Mouse (Mus musculus): ENCODE results near the gene Uroc1. TPM values are rescaled to one million over a fixed set of nuclear protein-coding genes. Genes with fewer than 3 reads are reported as not detected.

Uroc1 gene
- polyA plus RNA-seq, 1 experiment from 2014 or later = not detected

GRCm38 (mm10) chr6:90319475-90320191 lies 13.5 kb upstream of the Uroc1 start:
- Histone ChIP-seq H3K27me3 (ENCODE audit: control insufficient read depth, insufficient read depth, low read length) (no peaks in the 10 kb centered on the region), H3K4me1 (ENCODE audit: control insufficient read depth, insufficient read depth, low read length) (no peaks in the 10 kb centered on the region), H3K9ac (replicated peaks; ENCODE audit: low read length) (no peak overlapping the region), H3K4me2 (ENCODE audit: low read length) (no peak overlapping the region), H3K27ac (replicated peaks; ENCODE audit: low read depth, low read length) (no peak overlapping the region), H3K4me3 (replicated peaks; ENCODE audit: low read depth, low read length) (no peak overlapping the region), H3K36me3 (ENCODE audit: control insufficient read depth, insufficient read depth, low read length) (no peaks in the 10 kb centered on the region), H3K9me3 (ENCODE audit: control insufficient read depth, low read length) (no peaks in the 10 kb centered on the region)
- WGBS = 85% methylated on average over 7 of the region's 7 CpGs
- DNase-seq (no peak), ATAC-seq (ENCODE audit: low FRiP score, low TSS enrichment) (no peak)

DNA sequence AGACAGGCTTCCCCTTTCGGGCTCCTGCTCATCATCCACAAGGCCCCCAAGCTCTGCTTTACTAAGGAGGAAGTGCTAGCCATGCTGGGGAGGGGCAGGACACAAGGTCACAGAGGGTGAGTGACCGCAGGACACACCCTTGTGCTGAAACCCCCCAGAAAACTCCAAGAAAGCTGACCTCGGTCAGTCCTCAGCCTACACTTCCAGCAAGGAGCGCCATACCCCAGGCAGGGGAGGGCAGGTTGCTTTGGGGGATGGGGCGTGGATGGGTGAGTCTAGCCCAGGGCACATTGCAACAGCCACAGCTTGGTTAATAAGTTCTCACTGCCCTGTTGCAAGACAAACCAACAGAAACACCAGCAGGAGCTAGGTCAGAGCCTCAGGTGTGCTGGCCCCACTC lies 12.7 kb upstream of the Uroc1 start:
- Histone ChIP-seq H3K4me2 (ENCODE audit: low read length) (no peak overlapping the region), H3K9ac (replicated peaks; ENCODE audit: low read length) (no peak overlapping the region), H3K9me3 (ENCODE audit: control insufficient read depth, low read length) (no peaks in the 10 kb centered on the region), H3K27me3 (ENCODE audit: control insufficient read depth, insufficient read depth, low read length) (no peaks in the 10 kb centered on the region), H3K27ac (replicated peaks; ENCODE audit: low read depth, low read length) (no peak overlapping the region), H3K4me1 (ENCODE audit: control insufficient read depth, insufficient read depth, low read length) (no peaks in the 10 kb centered on the region), H3K4me3 (replicated peaks; ENCODE audit: low read depth, low read length) (no peak overlapping the region), H3K36me3 (ENCODE audit: control insufficient read depth, insufficient read depth, low read length) (no peaks in the 10 kb centered on the region)
- DNase-seq = no peak
- no peak for ATAC-seq (ENCODE audit: low FRiP score, low TSS enrichment)
- 86% methylated on average over 5 of the region's 5 CpGs for WGBS

- ATAC-seq (ENCODE audit: low FRiP score, low TSS enrichment) = no peak
- Histone ChIP-seq H3K27ac (replicated peaks; ENCODE audit: low read depth, low read length) (no peak overlapping the region), H3K4me3 (replicated peaks; ENCODE audit: low read depth, low read length) (no peak overlapping the region), H3K9me3 (ENCODE audit: control insufficient read depth, low read length) (no peaks in the 10 kb centered on the region), H3K4me2 (ENCODE audit: low read length) (no peak overlapping the region), H3K9ac (replicated peaks; ENCODE audit: low read length) (no peak overlapping the region), H3K36me3 (ENCODE audit: control insufficient read depth, insufficient read depth, low read length) (no peaks in the 10 kb centered on the region), H3K27me3 (ENCODE audit: control insufficient read depth, insufficient read depth, low read length) (no peaks in the 10 kb centered on the region), H3K4me1 (ENCODE audit: control insufficient read depth, insufficient read depth, low read length) (no peaks in the 10 kb centered on the region)
- no peak for DNase-seq
- WGBS = 47% methylated on average over 4 of the region's 4 CpGs
These were observed 11.3 kb upstream of the Uroc1 start for GRCm38 (mm10) chr6:90321811-90322210.

- no peaks in the 10 kb centered on the region for H3K36me3 ChIP-seq (ENCODE audit: control insufficient read depth, insufficient read depth, low read length)
- ATAC-seq (ENCODE audit: low FRiP score, low TSS enrichment) (no peak), DNase-seq (peak; percentile 15)
- H3K9ac ChIP-seq (replicated peaks; ENCODE audit: low read length) = no peak overlapping the region
- 66% methylated on average over 3 of the region's 3 CpGs for WGBS
- no peaks in the 10 kb centered on the region for H3K27me3 ChIP-seq (ENCODE audit: control insufficient read depth, insufficient read depth, low read length)
- H3K4me2 ChIP-seq (ENCODE audit: low read length) = no peak overlapping the region
- no peak overlapping the region for H3K4me3 ChIP-seq (replicated peaks; ENCODE audit: low read depth, low read length)
- no peaks in the 10 kb centered on the region for H3K9me3 ChIP-seq (ENCODE audit: control insufficient read depth, low read length)
- H3K4me1 ChIP-seq (ENCODE audit: control insufficient read depth, insufficient read depth, low read length) = no peaks in the 10 kb centered on the region
- H3K27ac ChIP-seq (replicated peaks; ENCODE audit: low read depth, low read length) = no peak overlapping the region
These were observed 9.1 kb upstream of the Uroc1 start for GRCm38 (mm10) chr6:90324026-90324425.

DNA sequence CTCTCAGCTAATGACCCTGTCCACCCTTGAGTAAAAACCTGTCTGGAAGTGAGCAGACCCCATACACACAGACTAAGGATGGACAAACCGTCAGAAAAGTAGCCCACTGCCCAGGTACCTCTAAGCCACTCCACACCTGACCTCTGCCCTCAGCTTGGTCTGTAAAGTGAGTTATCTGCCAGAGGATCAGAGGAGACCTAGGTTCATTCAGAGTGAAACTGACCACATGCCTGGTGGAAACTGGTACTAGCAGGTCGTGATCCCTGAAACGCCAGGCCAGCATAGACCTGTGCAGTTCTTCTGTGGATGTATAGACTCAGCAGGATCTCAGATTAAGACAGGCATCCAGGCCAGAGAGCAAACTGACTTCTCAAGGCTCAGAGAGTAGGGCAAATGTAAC lies 8.6 kb upstream of the Uroc1 start:
- Histone ChIP-seq H3K9me3 (ENCODE audit: control insufficient read depth, low read length) (no peaks in the 10 kb centered on the region), H3K27me3 (ENCODE audit: control insufficient read depth, insufficient read depth, low read length) (no peaks in the 10 kb centered on the region), H3K4me1 (ENCODE audit: control insufficient read depth, insufficient read depth, low read length) (no peaks in the 10 kb centered on the region), H3K9ac (replicated peaks; ENCODE audit: low read length) (no peak overlapping the region), H3K36me3 (ENCODE audit: control insufficient read depth, insufficient read depth, low read length) (no peaks in the 10 kb centered on the region), H3K4me3 (replicated peaks; ENCODE audit: low read depth, low read length) (no peak overlapping the region), H3K4me2 (ENCODE audit: low read length) (no peak overlapping the region), H3K27ac (replicated peaks; ENCODE audit: low read depth, low read length) (no peak overlapping the region)
- no peak for DNase-seq
- no peak for ATAC-seq (ENCODE audit: low FRiP score, low TSS enrichment)
- 67% methylated on average over 3 of the region's 3 CpGs for WGBS

GRCm38 (mm10) chr6:90324991-90325390 lies 8.1 kb upstream of the Uroc1 start, which contains the start of gene Chst13:
Gene Chst13, minus strand, starts transcription at chr6:90325185.
- no peaks in the 10 kb centered on the region for H3K36me3 ChIP-seq (ENCODE audit: control insufficient read depth, insufficient read depth, low read length)
- peak; percentile 15 for DNase-seq
- no peak within 1 kb of the TSS; the same call in 1 of the 2 replicates for H3K9ac ChIP-seq (replicated peaks; ENCODE audit: low read length)
- H3K4me3 ChIP-seq (replicated peaks; ENCODE audit: low read depth, low read length) = no peak within 1 kb of the TSS
- H3K27me3 ChIP-seq (ENCODE audit: control insufficient read depth, insufficient read depth, low read length) = no peaks in the 10 kb centered on the region
- no peaks in the 10 kb centered on the region for H3K4me1 ChIP-seq (ENCODE audit: control insufficient read depth, insufficient read depth, low read length)
- H3K4me2 ChIP-seq (ENCODE audit: low read length) = peak within 1 kb of the TSS; percentile 35
- H3K9me3 ChIP-seq (ENCODE audit: control insufficient read depth, low read length) = no peaks in the 10 kb centered on the region
- H3K27ac ChIP-seq (replicated peaks; ENCODE audit: low read depth, low read length) = no peak within 1 kb of the TSS
- ATAC-seq (ENCODE audit: low FRiP score, low TSS enrichment) = no peak
- 5% methylated on average over 22 of the region's 22 CpGs for WGBS

GRCm38 (mm10) chr6:90327670-90328069 lies 5.4 kb upstream of the Uroc1 start:
- Histone ChIP-seq H3K27ac (replicated peaks; ENCODE audit: low read depth, low read length) (no peak overlapping the region), H3K4me2 (ENCODE audit: low read length) (no peak overlapping the region), H3K36me3 (ENCODE audit: control insufficient read depth, insufficient read depth, low read length) (no peaks in the 10 kb centered on the region), H3K4me1 (ENCODE audit: control insufficient read depth, insufficient read depth, low read length) (no peaks in the 10 kb centered on the region), H3K9me3 (ENCODE audit: control insufficient read depth, low read length) (no peaks in the 10 kb centered on the region), H3K4me3 (replicated peaks; ENCODE audit: low read depth, low read length) (no peak overlapping the region), H3K27me3 (ENCODE audit: control insufficient read depth, insufficient read depth, low read length) (no peaks in the 10 kb centered on the region), H3K9ac (replicated peaks; ENCODE audit: low read length) (no peak overlapping the region)
- DNase-seq (peak; percentile 63), ATAC-seq (ENCODE audit: low FRiP score, low TSS enrichment) (no peak; the same call in 1 of the 2 replicates)
- 22% methylated on average over 6 of the region's 6 CpGs for WGBS

GRCm38 (mm10) chr6:90329953-90330352 lies 3.1 kb upstream of the Uroc1 start:
- ATAC-seq (ENCODE audit: low FRiP score, low TSS enrichment) (no peak), DNase-seq (peak; percentile 60)
- no peaks in the 10 kb centered on the region for H3K9me3 ChIP-seq (ENCODE audit: control insufficient read depth, low read length)
- no peak overlapping the region for H3K4me2 ChIP-seq (ENCODE audit: low read length)
- 13% methylated on average over 1 of the region's 1 CpGs for WGBS
- no peaks in the 10 kb centered on the region for H3K36me3 ChIP-seq (ENCODE audit: control insufficient read depth, insufficient read depth, low read length)
- H3K4me3 ChIP-seq (replicated peaks; ENCODE audit: low read depth, low read length) = no peak overlapping the region
- no peaks in the 10 kb centered on the region for H3K27me3 ChIP-seq (ENCODE audit: control insufficient read depth, insufficient read depth, low read length)
- H3K9ac ChIP-seq (replicated peaks; ENCODE audit: low read length) = no peak overlapping the region
- no peaks in the 10 kb centered on the region for H3K4me1 ChIP-seq (ENCODE audit: control insufficient read depth, insufficient read depth, low read length)
- H3K27ac ChIP-seq (replicated peaks; ENCODE audit: low read depth, low read length) = no peak overlapping the region

GRCm38 (mm10) chr6:90334244-90334643 lies 1.2 kb downstream of the Uroc1 start:
- no peaks in the 10 kb centered on the region for H3K36me3 ChIP-seq (ENCODE audit: control insufficient read depth, insufficient read depth, low read length)
- H3K4me2 ChIP-seq (ENCODE audit: low read length) = no peak overlapping the region
- DNase-seq (no peak), ATAC-seq (ENCODE audit: low FRiP score, low TSS enrichment) (no peak)
- no peaks in the 10 kb centered on the region for H3K27me3 ChIP-seq (ENCODE audit: control insufficient read depth, insufficient read depth, low read length)
- no peak overlapping the region for H3K27ac ChIP-seq (replicated peaks; ENCODE audit: low read depth, low read length)
- H3K4me3 ChIP-seq (replicated peaks; ENCODE audit: low read depth, low read length) = no peak overlapping the region
- 79% methylated on average over 3 of the region's 3 CpGs for WGBS
- no peaks in the 10 kb centered on the region for H3K9me3 ChIP-seq (ENCODE audit: control insufficient read depth, low read length)
- H3K4me1 ChIP-seq (ENCODE audit: control insufficient read depth, insufficient read depth, low read length) = no peaks in the 10 kb centered on the region
- no peak overlapping the region for H3K9ac ChIP-seq (replicated peaks; ENCODE audit: low read length)
